Mouse (Mus musculus) frontal cortex, postnatal 14 days (tissue): Measurements from ENCODE around the gene Atp5d.
A peak's percentile ranks its signal among the peaks of the same experiment; 100 is the strongest.

ENCODE experiments used
- DNase-seq, 2 experiments: peaks; one replicate each; pipeline ENCODE4 v3.0.0; 2022; ENCODE audit warnings: low spot score in 2 of 2

The Atp5d gene

GRCm38 (mm10) chr10:80152071-80152872 is 13.8 kb downstream of the Atp5d start:
- no peak for DNase-seq

- DNase-seq, result peak in 1 of 2 experiments; percentile 13
Observed at GRCm38 (mm10) chr10:80152873-80153260, 14.4 kb downstream of the Atp5d start.

- DNase-seq, result peak in 1 of 2 experiments; percentile 5
Observed at GRCm38 (mm10) chr10:80153713-80154112, 15.3 kb downstream of the Atp5d start.

GRCm38 (mm10) chr10:80154384-80154783 is 16.0 kb downstream of the Atp5d start:
- no peak for DNase-seq

- DNase-seq, result peak in 1 of 2 experiments; percentile 10
Observed at GRCm38 (mm10) chr10:80155277-80155676, 16.8 kb downstream of the Atp5d start.

- peak in 1 of 2 experiments; percentile 15 for DNase-seq
Observed at GRCm38 (mm10) chr10:80156002-80156751, 17.7 kb downstream of the Atp5d start.

GRCm38 (mm10) chr10:80156752-80157053 is 18.3 kb downstream of the Atp5d start:
- DNase-seq, result no peak

- DNase-seq, result no peak
Observed at GRCm38 (mm10) chr10:80157141-80157929, 18.9 kb downstream of the Atp5d start.

- no peak for DNase-seq
Observed at GRCm38 (mm10) chr10:80158307-80158986, 20.0 kb downstream of the Atp5d start.

GRCm38 (mm10) chr10:80159021-80159560 is 20.7 kb downstream of the Atp5d start:
- DNase-seq, result no peak

- peak; percentile 98 to 100 for DNase-seq
Observed at GRCm38 (mm10) chr10:80159561-80160454, 21.4 kb downstream of the Atp5d start.

- peak in 1 of 2 experiments; percentile 69 for DNase-seq
Observed at GRCm38 (mm10) chr10:80160455-80161371, 22.3 kb downstream of the Atp5d start.

GRCm38 (mm10) chr10:80161522-80162242 is 23.2 kb downstream of the Atp5d start:
- DNase-seq, result no peak

- no peak for DNase-seq
Observed at GRCm38 (mm10) chr10:80162243-80162608, 23.8 kb downstream of the Atp5d start.

GRCm38 (mm10) chr10:80162716-80163299 is 24.4 kb downstream of the Atp5d start:
- DNase-seq, result no peak

GRCm38 (mm10) chr10:80163721-80164120 is 25.3 kb downstream of the Atp5d start:
- DNase-seq, result no peak

- no peak for DNase-seq
Observed at GRCm38 (mm10) chr10:80164161-80164997, 25.9 kb downstream of the Atp5d start.
